Mouse (Mus musculus) forebrain, postnatal 0 days (tissue): ENCODE measurements around the gene Slc39a12. TPM values are rescaled to one million over a fixed set of nuclear protein-coding genes. Genes with fewer than 3 reads are reported as not detected.
A peak's percentile ranks its signal among the peaks of the same experiment; 100 is the strongest.

Experiments used
- ATAC-seq: fragments of 200-750 bp; cut with Nextera tagmentation; 2 replicates; pipeline ENCODE4 v1.8.0; 2017; ENCODE audit warnings: mild to moderate bottlenecking, moderate library complexity
- DNase-seq: peaks from one replicate; pipeline ENCODE4 v3.0.0-alpha.2; 2015
- H3K27ac ChIP-seq: fragments of 300-500 bp; sonication (generic); 2 replicates; pipeline ENCODE4 v1.5.1; 2014; ENCODE audit warnings: low read depth, mild to moderate bottlenecking, antibody characterized with exemption, low read length, moderate library complexity, mixed read lengths
- H3K27me3 ChIP-seq: fragments of 300-500 bp; sonication (generic); 2 replicates; pipeline ENCODE4 v1.6.1; 2014; ENCODE audit warnings: mild to moderate bottlenecking, low read length, mixed read lengths; ENCODE audit not compliant: insufficient read depth
- H3K36me3 ChIP-seq: fragments of 300-500 bp; sonication (generic); 2 replicates; pipeline ENCODE4 v1.6.1; 2014; ENCODE audit warnings: mild to moderate bottlenecking, moderate library complexity; ENCODE audit not compliant: insufficient read depth
- H3K4me1 ChIP-seq: fragments of 300-500 bp; sonication (generic); 2 replicates; pipeline ENCODE4 v1.6.1; 2014; ENCODE audit warnings: antibody characterized with exemption; ENCODE audit not compliant: insufficient read depth
- H3K4me2 ChIP-seq: fragments of 300-500 bp; sonication (generic); 2 replicates; pipeline ENCODE4 v1.6.1; 2014; ENCODE audit warnings: low read depth, mild to moderate bottlenecking, moderate library complexity
- H3K4me3 ChIP-seq: fragments of 300-500 bp; sonication (generic); 2 replicates; pipeline ENCODE4 v1.5.1; 2014; ENCODE audit warnings: low read depth, low read length, mixed read lengths
- H3K9ac ChIP-seq: fragments of 300-500 bp; sonication (generic); 2 replicates; pipeline ENCODE4 v1.6.1; 2014; ENCODE audit warnings: mild to moderate bottlenecking
- H3K9me3 ChIP-seq: fragments of 300-500 bp; sonication (generic); 2 replicates; pipeline ENCODE4 v1.6.1; 2016; ENCODE audit warnings: low read length
- CTCF ChIP-seq: sonication (generic); IDR thresholded peaks from 2 replicates; pipeline ENCODE4 v1.5.1; 2016; ENCODE audit warnings: antibody characterized with exemption, control low read depth, low read depth
- WGBS: fragments of 180-500 bp; shearing (Covaris S2); extraction: QIAGEN DNeasy Blood & Tissue Kit; methylation state at CpG from one replicate; pipeline ENCODE4 v1.1.7; 2014; 5-methylcytosine and 5-hydroxymethylcytosine counted together
- polyA plus RNA-seq: library from polyadenylated mRNA; unstranded; fragments of >200 nt; fragmentation: Nextera tagmentation; extraction: Ambion mirVana; gene quantifications from 2 replicates; pipeline ENCODE4 v1.2.1, GENCODE M21; 2015
- total RNA-seq: library from RNA; depleted of rRNA; stranded (reverse); fragments of >200 nt; gene quantifications from 2 replicates; pipeline ENCODE4 v1.2.3, GENCODE M21; 2014

Gene Slc39a12
- total and polyA plus RNA-seq, 2 experiments from 2014 or later: 3.9 to 9.3 TPM

- no peak overlapping the region for H3K4me3 ChIP-seq
- no peak overlapping the region for H3K27ac ChIP-seq
- no peak overlapping the region for H3K9ac ChIP-seq
- TF ChIP-seq CTCF: no peak
- H3K27me3 ChIP-seq: no peaks in the 10 kb centered on the region
- ATAC-seq (no peak), DNase-seq (no peak)
- no peaks in the 10 kb centered on the region for H3K36me3 ChIP-seq
- H3K4me2 ChIP-seq: no peak overlapping the region
- no peaks in the 10 kb centered on the region for H3K4me1 ChIP-seq
- H3K9me3 ChIP-seq: no peaks in the 10 kb centered on the region
- WGBS: 77% methylated on average over 1 of the region's 1 CpGs
Measured at GRCm38 (mm10) chr2:14447322-14447721, 59.2 kb downstream of the Slc39a12 start.

GRCm38 (mm10) chr2:14450866-14451265 lies 62.8 kb downstream of the Slc39a12 start:
- H3K9me3 ChIP-seq: no peaks in the 10 kb centered on the region
- no peak for TF ChIP-seq CTCF
- DNase-seq (no peak), ATAC-seq (no peak)
- H3K9ac ChIP-seq: no peak overlapping the region
- H3K27ac ChIP-seq: no peak overlapping the region
- H3K4me2 ChIP-seq: no peak overlapping the region
- H3K27me3 ChIP-seq: no peaks in the 10 kb centered on the region
- no peaks in the 10 kb centered on the region for H3K36me3 ChIP-seq
- no peaks in the 10 kb centered on the region for H3K4me1 ChIP-seq
- H3K4me3 ChIP-seq: no peak overlapping the region

- H3K4me2 ChIP-seq: no peak overlapping the region
- H3K4me3 ChIP-seq: no peak overlapping the region
- ATAC-seq (no peak; the same call in 1 of the 2 replicates), DNase-seq (no peak)
- no peaks in the 10 kb centered on the region for H3K27me3 ChIP-seq
- no peaks in the 10 kb centered on the region for H3K36me3 ChIP-seq
- no peak for TF ChIP-seq CTCF
- H3K9me3 ChIP-seq: no peaks in the 10 kb centered on the region
- no peak overlapping the region for H3K27ac ChIP-seq
- H3K9ac ChIP-seq: no peak overlapping the region
- no peaks in the 10 kb centered on the region for H3K4me1 ChIP-seq
- WGBS: 58% methylated on average over 7 of the region's 7 CpGs
Measured at GRCm38 (mm10) chr2:14454946-14455631, 67.0 kb downstream of the Slc39a12 start.

GRCm38 (mm10) chr2:14464438-14464837 lies 76.3 kb downstream of the Slc39a12 start:
- Histone ChIP-seq H3K4me2 (no peak overlapping the region), H3K9me3 (no peaks in the 10 kb centered on the region), H3K27ac (no peak overlapping the region), H3K4me1 (no peaks in the 10 kb centered on the region), H3K4me3 (no peak overlapping the region), H3K36me3 (no peaks in the 10 kb centered on the region), H3K9ac (no peak overlapping the region), H3K27me3 (no peaks in the 10 kb centered on the region)
- DNase-seq: peak; percentile 21
- TF ChIP-seq CTCF: no peak
- WGBS: 62% methylated on average over 1 of the region's 1 CpGs
- ATAC-seq: no peak

GRCm38 (mm10) chr2:14494132-14494531 lies 106.0 kb downstream of the Slc39a12 start:
- Histone ChIP-seq H3K27ac (no peak overlapping the region), H3K9me3 (no peaks in the 10 kb centered on the region), H3K4me1 (no peaks in the 10 kb centered on the region), H3K4me2 (no peak overlapping the region), H3K9ac (no peak overlapping the region), H3K36me3 (no peaks in the 10 kb centered on the region), H3K4me3 (no peak overlapping the region), H3K27me3 (no peaks in the 10 kb centered on the region)
- WGBS: 70% methylated on average over 5 of the region's 5 CpGs
- TF ChIP-seq CTCF: no peak
- DNase-seq (no peak), ATAC-seq (no peak)

- 90% methylated on average over 2 of the region's 2 CpGs for WGBS
- H3K4me3 ChIP-seq: no peak overlapping the region
- ATAC-seq (no peak), DNase-seq (no peak)
- no peak overlapping the region for H3K4me2 ChIP-seq
- no peak overlapping the region for H3K9ac ChIP-seq
- H3K27me3 ChIP-seq: no peaks in the 10 kb centered on the region
- no peak overlapping the region for H3K27ac ChIP-seq
- no peaks in the 10 kb centered on the region for H3K4me1 ChIP-seq
- no peaks in the 10 kb centered on the region for H3K9me3 ChIP-seq
- no peaks in the 10 kb centered on the region for H3K36me3 ChIP-seq
- TF ChIP-seq CTCF: no peak
Measured at GRCm38 (mm10) chr2:14496150-14496549, 108.0 kb downstream of the Slc39a12 start.

GRCm38 (mm10) chr2:14502482-14502881 lies 114.4 kb downstream of the Slc39a12 start:
- Histone ChIP-seq H3K36me3 (no peaks in the 10 kb centered on the region), H3K9me3 (no peaks in the 10 kb centered on the region), H3K27ac (no peak overlapping the region), H3K4me2 (no peak overlapping the region), H3K27me3 (no peaks in the 10 kb centered on the region), H3K4me3 (no peak overlapping the region), H3K4me1 (no peaks in the 10 kb centered on the region), H3K9ac (no peak overlapping the region)
- no peak for DNase-seq
- no peak for TF ChIP-seq CTCF
- no peak for ATAC-seq
- 70% methylated on average over 3 of the region's 3 CpGs for WGBS

- H3K9ac ChIP-seq: no peak overlapping the region
- H3K4me3 ChIP-seq: no peak overlapping the region
- 48% methylated on average over 5 of the region's 5 CpGs for WGBS
- no peak for DNase-seq
- H3K36me3 ChIP-seq: no peaks in the 10 kb centered on the region
- peaks cover 4% of the 10 kb centered on the region; the same call in 1 of the 2 replicates for H3K9me3 ChIP-seq
- no peak overlapping the region for H3K4me2 ChIP-seq
- no peak overlapping the region for H3K27ac ChIP-seq
- no peaks in the 10 kb centered on the region for H3K4me1 ChIP-seq
- TF ChIP-seq CTCF: no peak
- ATAC-seq: no peak
- no peaks in the 10 kb centered on the region for H3K27me3 ChIP-seq
Measured at GRCm38 (mm10) chr2:14518237-14518636, 130.1 kb downstream of the Slc39a12 start.
